Mouse (Mus musculus): ENCODE data around the gene Gspt1. TPM values are rescaled to one million over a fixed set of nuclear protein-coding genes. Genes with fewer than 3 reads are reported as not detected.

Gspt1 gene
- total and polyA plus RNA-seq, 2 experiments from 2014 or later = 46.9 to 74.7 TPM

DNA sequence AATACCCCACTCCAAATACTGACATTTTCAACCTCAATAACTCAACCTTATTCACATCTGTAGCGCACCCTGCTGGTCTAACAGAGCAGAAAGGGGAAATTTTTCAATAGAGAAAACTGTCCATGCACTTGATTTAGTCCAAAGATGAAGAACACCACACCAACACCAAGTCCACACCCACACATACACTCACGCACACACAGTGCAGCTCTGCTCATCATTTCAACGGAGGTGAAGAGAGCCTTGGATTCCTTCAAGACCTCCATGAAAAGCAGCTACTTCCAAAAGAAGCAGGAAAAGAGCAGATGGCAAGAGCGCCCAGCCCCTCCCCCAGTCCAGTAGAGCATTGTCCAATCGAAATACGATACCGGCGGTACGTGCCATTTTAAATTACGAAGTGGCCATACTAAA lies 79.4 kb downstream of the Gspt1 start:
- Histone ChIP-seq H3K36me3 (ENCODE audit: insufficient read depth) (no peaks in the 10 kb centered on the region), H3K9me3 (ENCODE audit: low read length) (no peaks in the 10 kb centered on the region), H3K4me3 (ENCODE audit: low read depth, low read length) (peak overlapping the region; percentile 79), H3K27me3 (ENCODE audit: insufficient read depth, low read length) (no peaks in the 10 kb centered on the region), H3K4me1 (ENCODE audit: insufficient read depth) (no peaks in the 10 kb centered on the region), H3K9ac (peak overlapping the region; percentile 78; the same call in 1 of the 2 replicates), H3K4me2 (ENCODE audit: low read depth) (peak overlapping the region; percentile 94), H3K27ac (ENCODE audit: low read depth, low read length) (no peak overlapping the region)
- 5% methylated on average over 10 of the region's 10 CpGs for WGBS
- DNase-seq = peak; percentile 72
- no peak for ATAC-seq
- peak; percentile 65 for TF ChIP-seq CTCF (IDR thresholded peaks at IDR 0.05; ENCODE audit: low read depth)

DNA sequence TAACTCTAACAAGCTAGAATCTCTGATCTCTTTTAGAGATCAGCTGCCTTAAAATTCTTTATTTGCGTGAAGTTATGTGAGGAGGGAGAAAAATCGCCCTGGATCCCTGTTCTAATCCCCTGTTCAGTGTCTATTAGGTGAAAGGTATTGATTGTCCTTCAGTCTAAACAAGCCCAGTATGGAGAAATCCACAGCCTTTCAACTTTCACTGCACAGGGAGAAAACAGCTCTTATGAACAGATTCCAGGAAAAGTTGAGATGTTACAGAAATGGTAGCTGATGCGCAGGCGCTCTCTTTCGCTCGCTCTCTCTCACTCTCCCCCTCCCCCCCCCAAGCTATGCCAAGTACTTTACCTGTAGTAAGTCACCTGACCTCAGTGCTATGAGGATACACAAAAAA lies 82.4 kb downstream of the Gspt1 start:
- Histone ChIP-seq H3K27ac (ENCODE audit: low read depth, low read length) (no peak overlapping the region), H3K4me2 (ENCODE audit: low read depth) (no peak overlapping the region), H3K27me3 (ENCODE audit: insufficient read depth, low read length) (no peaks in the 10 kb centered on the region), H3K9ac (no peak overlapping the region), H3K4me3 (ENCODE audit: low read depth, low read length) (no peak overlapping the region), H3K4me1 (ENCODE audit: insufficient read depth) (no peaks in the 10 kb centered on the region), H3K9me3 (ENCODE audit: low read length) (no peaks in the 10 kb centered on the region), H3K36me3 (ENCODE audit: insufficient read depth) (no peaks in the 10 kb centered on the region)
- 88% methylated on average over 6 of the region's 6 CpGs for WGBS
- ATAC-seq (no peak), DNase-seq (no peak)
- TF ChIP-seq CTCF (IDR thresholded peaks at IDR 0.05; ENCODE audit: low read depth) = no peak

MicroRNA genes within 50 kb of the gene (microRNA counts, 519-probe panel; counts per million panel counts)
- microRNA mmu-miR-1945 = not detected

Small RNA genes within 50 kb of the gene (microRNA-seq; reads per million reads assigned to microRNA genes)
- 2.3 to 3.1 reads per million in 2 experiments for gene Mir1945

Other genes with a start within 250 kb of the Gspt1 start
- 324 and 367 TPM in 2 replicates for gene Snn, start 193.4 kb downstream of the Gspt1 start, total RNA-seq (2014; rRNA removed)
- gene Snn, start 193.4 kb downstream of the Gspt1 start, polyA plus RNA-seq (2015; fragmentation: Nextera tagmentation; extraction: Ambion mirVana) = 179 and 198 TPM in 2 replicates
- 11.4 and 16.9 TPM in 2 replicates for gene Litaf, start 188.2 kb downstream of the Gspt1 start, total RNA-seq (2014; rRNA removed)
- 20.7 and 24.0 TPM in 2 replicates for gene Litaf, start 188.2 kb downstream of the Gspt1 start, polyA plus RNA-seq (2015; fragmentation: Nextera tagmentation; extraction: Ambion mirVana)
- gene Txndc11, start 119.7 kb downstream of the Gspt1 start, total RNA-seq (2014; rRNA removed) = 40.5 and 43.8 TPM in 2 replicates
- 26.8 and 29.9 TPM in 2 replicates for gene Txndc11, start 119.7 kb downstream of the Gspt1 start, polyA plus RNA-seq (2015; fragmentation: Nextera tagmentation; extraction: Ambion mirVana)
- 61.7 and 76.6 TPM in 2 replicates for gene Zc3h7a, start 77.9 kb downstream of the Gspt1 start, total RNA-seq (2014; rRNA removed)
- gene Zc3h7a, start 77.9 kb downstream of the Gspt1 start, polyA plus RNA-seq (2015; fragmentation: Nextera tagmentation; extraction: Ambion mirVana) = 20.3 and 32.2 TPM in 2 replicates
- gene Rsl1d1, start 51.0 kb downstream of the Gspt1 start, total RNA-seq (2014; rRNA removed) = 96.1 and 96.3 TPM in 2 replicates
- gene Rsl1d1, start 51.0 kb downstream of the Gspt1 start, polyA plus RNA-seq (2015; fragmentation: Nextera tagmentation; extraction: Ambion mirVana) = 157 and 175 TPM in 2 replicates
- not detected in 2 replicates for gene Tnfrsf17, start 59.5 kb upstream of the Gspt1 start, total RNA-seq (2014; rRNA removed)
- gene Tnfrsf17, start 59.5 kb upstream of the Gspt1 start, polyA plus RNA-seq (2015; fragmentation: Nextera tagmentation; extraction: Ambion mirVana) = 0.18 and 0.19 TPM in 2 replicates
- gene Snx29, start 68.6 kb upstream of the Gspt1 start, total RNA-seq (2014; rRNA removed) = 17.7 and 20.6 TPM in 2 replicates
- gene Snx29, start 68.6 kb upstream of the Gspt1 start, polyA plus RNA-seq (2015; fragmentation: Nextera tagmentation; extraction: Ambion mirVana) = 2.2 and 5.8 TPM in 2 replicates

All from forebrain, postnatal 0 days (tissue).